Mouse (Mus musculus) heart, embryonic 11.5 days (tissue): ENCODE data around the gene Taok1. TPM values are rescaled to one million over a fixed set of nuclear protein-coding genes. Genes with fewer than 3 reads are reported as not detected.
"Not testable (repeated sequence)": the region's sequence is repeated elsewhere in the genome, so short reads cannot be mapped to it uniquely, and the experiment has no call there.

ENCODE experiments used
- ATAC-seq: fragments of 200-750 bp; cut with Nextera tagmentation; replicated peaks from 2 replicates; pipeline ENCODE4 v1.8.0; 2017; ENCODE audit warnings: moderate library complexity; ENCODE audit not compliant: insufficient number of reproducible peaks, low FRiP score, low TSS enrichment
- H3K27ac ChIP-seq: fragments of 300-500 bp; sonication (generic); 2 replicates; pipeline ENCODE4 v1.5.1; 2014; ENCODE audit warnings: mild to moderate bottlenecking, low read depth, low read length
- H3K27me3 ChIP-seq: fragments of 300-500 bp; sonication (generic); 2 replicates; pipeline ENCODE4 v1.6.1; 2014; ENCODE audit warnings: mild to moderate bottlenecking, low read length, mixed read lengths; ENCODE audit not compliant: control insufficient read depth, insufficient read depth
- H3K36me3 ChIP-seq: fragments of 300-500 bp; sonication (generic); 2 replicates; pipeline ENCODE4 v1.6.1; 2014; ENCODE audit warnings: mild to moderate bottlenecking, low read length, moderate library complexity, mixed read lengths; ENCODE audit not compliant: control insufficient read depth, insufficient read depth
- H3K4me1 ChIP-seq: fragments of 300-500 bp; sonication (generic); 2 replicates; pipeline ENCODE4 v1.6.1; 2014; ENCODE audit warnings: low read length; ENCODE audit not compliant: control insufficient read depth, insufficient read depth
- H3K4me2 ChIP-seq: fragments of 300-500 bp; sonication (generic); 2 replicates; pipeline ENCODE4 v1.6.1; 2014; ENCODE audit warnings: mild to moderate bottlenecking, moderate library complexity
- H3K4me3 ChIP-seq: fragments of 300-500 bp; sonication (generic); 2 replicates; pipeline ENCODE4 v1.5.1; 2014; ENCODE audit warnings: low read depth, low read length
- H3K9ac ChIP-seq: fragments of 300-500 bp; sonication (generic); 2 replicates; pipeline ENCODE4 v1.6.1; 2014; ENCODE audit warnings: mild to moderate bottlenecking, low read depth, low read length, moderate library complexity
- H3K9me3 ChIP-seq: fragments of 300-500 bp; sonication (generic); replicated peaks from 2 replicates; pipeline ENCODE4 v1.6.1; 2016; ENCODE audit warnings: low read length; ENCODE audit not compliant: control insufficient read depth
- WGBS: fragments of 180-500 bp; shearing (Covaris S2); extraction: QIAGEN DNeasy Blood & Tissue Kit; methylation state at CpG from one replicate; pipeline ENCODE4 v1.1.7; 2014; ENCODE audit not compliant: insufficient replicate concordance; 5-methylcytosine and 5-hydroxymethylcytosine counted together
- polyA plus RNA-seq: library from polyadenylated mRNA; unstranded; fragments of >200 nt; fragmentation: Nextera tagmentation; extraction: Ambion mirVana; gene quantifications from 2 replicates; pipeline ENCODE4 v1.2.1, GENCODE M21; 2014

Taok1 gene
- 14.2 and 17.8 TPM in 2 replicates for polyA plus RNA-seq

DNA sequence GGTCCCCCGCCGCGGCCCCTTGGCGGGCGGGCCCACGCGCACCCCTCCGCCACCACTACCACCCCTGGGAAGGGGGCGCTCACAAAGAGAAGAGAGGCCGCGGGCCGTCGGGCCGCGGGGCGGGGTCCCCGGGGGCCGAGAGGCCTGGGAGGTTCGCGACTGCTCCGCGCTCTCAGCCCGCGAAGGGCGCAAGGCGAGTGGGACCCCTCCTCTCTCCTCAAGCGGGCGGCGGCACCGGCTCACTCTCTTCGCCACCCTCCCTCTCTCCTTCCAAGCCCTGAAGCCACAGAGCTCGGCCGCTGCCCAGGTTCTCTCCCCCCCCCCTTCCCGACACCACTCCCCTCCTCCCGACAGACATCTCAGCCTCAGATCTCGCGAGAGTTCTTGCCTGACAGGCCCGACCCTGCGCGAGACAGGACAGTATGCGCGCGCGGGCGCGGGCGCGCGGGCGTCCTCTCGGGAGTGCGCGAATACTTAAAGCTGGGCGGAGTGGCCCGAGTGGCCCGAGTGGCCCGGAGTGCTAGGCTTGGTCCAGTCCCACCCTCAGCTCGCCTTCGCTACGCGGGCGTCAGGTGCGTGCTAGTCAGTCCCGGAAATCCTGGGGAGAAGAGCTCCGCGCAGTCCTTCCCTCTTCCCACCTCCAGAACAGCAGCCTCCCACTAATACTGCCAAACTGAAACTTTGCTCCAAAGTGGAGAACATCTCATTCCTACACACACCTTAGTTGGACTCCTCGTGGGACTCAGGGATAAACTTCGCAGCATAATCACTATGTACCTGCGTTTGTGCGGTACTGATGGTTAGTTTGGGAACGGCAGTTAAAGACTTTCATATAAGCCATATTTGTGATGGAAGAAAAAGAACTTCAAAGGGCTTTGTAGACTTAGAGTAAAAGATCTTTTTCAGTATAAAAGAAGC is at the start of gene Taok1:
TSS of gene Taok1 (minus strand) at position 278 of the 918 bp plus-strand sequence.
- WGBS, result under 1% methylated on average over 62 of the region's 71 CpGs
- peak within 1 kb of the TSS; percentile 98 for H3K9ac ChIP-seq
- no peaks in the 10 kb centered on the region for H3K36me3 ChIP-seq
- H3K27me3 ChIP-seq, result no peaks in the 10 kb centered on the region
- no peaks in the 10 kb centered on the region for H3K9me3 ChIP-seq
- H3K4me3 ChIP-seq, result peak within 1 kb of the TSS; percentile 97
- ATAC-seq, result peak; percentile 95
- peaks cover 3% of the 10 kb centered on the region; the same call in 1 of the 2 replicates for H3K4me1 ChIP-seq
- H3K4me2 ChIP-seq, result peak within 1 kb of the TSS; percentile 89
- peak within 1 kb of the TSS; percentile 96 for H3K27ac ChIP-seq

- not testable (repeated sequence) for H3K27ac ChIP-seq, H3K27me3 ChIP-seq, H3K4me1 ChIP-seq, H3K4me3 ChIP-seq, H3K4me2 ChIP-seq, H3K9ac ChIP-seq, H3K9me3 ChIP-seq, H3K36me3 ChIP-seq, ATAC-seq
- WGBS, result 97% methylated on average over 4 of the region's 4 CpGs
Measured at GRCm38 (mm10) chr11:77653406-77654190, 46.0 kb upstream of the Taok1 start.

DNA sequence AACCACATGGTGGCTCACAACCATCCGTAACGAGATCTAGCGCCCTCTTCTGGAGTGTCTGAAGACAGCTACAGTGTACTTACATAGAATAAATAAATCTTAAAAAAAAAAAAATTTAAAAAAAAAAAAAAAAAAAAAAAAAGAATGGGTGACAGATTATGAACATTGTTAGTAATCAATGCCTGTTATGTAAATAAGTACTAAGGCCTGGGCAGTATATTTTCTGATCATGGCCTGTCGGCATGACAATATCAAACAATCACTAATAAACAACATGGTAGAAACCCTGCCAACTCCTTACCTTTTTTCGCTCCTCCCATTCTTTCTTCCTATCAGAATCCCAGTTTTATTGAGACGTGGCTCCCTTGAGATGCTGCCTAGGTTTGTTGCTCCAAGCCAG is 44.9 kb upstream of the Taok1 start:
- ATAC-seq, result no peak
- no peaks in the 10 kb centered on the region for H3K36me3 ChIP-seq

DNA sequence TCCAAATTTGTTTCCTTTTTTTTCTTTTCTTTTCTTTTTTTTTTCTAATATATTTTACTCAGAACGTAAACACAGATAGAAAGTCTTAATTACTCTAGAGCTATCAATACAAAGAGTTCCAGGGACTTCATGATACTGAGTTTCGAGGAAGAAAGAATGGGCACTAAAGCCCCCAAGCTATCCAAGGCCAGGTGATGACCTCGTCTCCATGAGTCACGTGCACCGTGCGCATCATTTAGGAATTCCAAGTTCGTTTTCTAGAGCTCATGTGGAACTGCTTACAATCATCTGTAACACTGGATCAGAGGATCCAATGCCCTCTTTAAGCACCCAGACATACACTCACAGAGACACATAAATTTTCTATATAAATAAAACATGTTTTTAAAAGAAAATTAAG is 41.3 kb upstream of the Taok1 start:
- no peak overlapping the region for H3K27ac ChIP-seq
- no peak overlapping the region for H3K4me2 ChIP-seq
- ATAC-seq, result no peak
- H3K9me3 ChIP-seq, result no peaks in the 10 kb centered on the region
- 73% methylated on average over 7 of the region's 7 CpGs for WGBS
- H3K4me1 ChIP-seq, result no peaks in the 10 kb centered on the region
- no peak overlapping the region for H3K4me3 ChIP-seq
- no peak overlapping the region for H3K9ac ChIP-seq
- no peaks in the 10 kb centered on the region for H3K36me3 ChIP-seq
- H3K27me3 ChIP-seq, result no peaks in the 10 kb centered on the region

More for the DNA sequence above, 44.9 kb upstream of the Taok1 start:
- Histone ChIP-seq H3K9me3 (no peaks in the 10 kb centered on the region), H3K4me2 (no peak overlapping the region), H3K27ac (no peak overlapping the region), H3K4me3 (no peak overlapping the region), H3K9ac (no peak overlapping the region), H3K27me3 (no peaks in the 10 kb centered on the region), H3K4me1 (no peaks in the 10 kb centered on the region)
- WGBS, result 52% methylated on average over 6 of the region's 6 CpGs

GRCm38 (mm10) chr11:77645481-77645880 is 37.9 kb upstream of the Taok1 start:
- no peak for ATAC-seq
- H3K27me3 ChIP-seq, result no peaks in the 10 kb centered on the region
- no peaks in the 10 kb centered on the region for H3K9me3 ChIP-seq
- H3K27ac ChIP-seq, result no peak overlapping the region
- 74% methylated on average over 4 of the region's 4 CpGs for WGBS
- H3K9ac ChIP-seq, result no peak overlapping the region
- H3K36me3 ChIP-seq, result no peaks in the 10 kb centered on the region
- no peak overlapping the region for H3K4me3 ChIP-seq
- no peaks in the 10 kb centered on the region for H3K4me1 ChIP-seq
- no peak overlapping the region for H3K4me2 ChIP-seq

DNA sequence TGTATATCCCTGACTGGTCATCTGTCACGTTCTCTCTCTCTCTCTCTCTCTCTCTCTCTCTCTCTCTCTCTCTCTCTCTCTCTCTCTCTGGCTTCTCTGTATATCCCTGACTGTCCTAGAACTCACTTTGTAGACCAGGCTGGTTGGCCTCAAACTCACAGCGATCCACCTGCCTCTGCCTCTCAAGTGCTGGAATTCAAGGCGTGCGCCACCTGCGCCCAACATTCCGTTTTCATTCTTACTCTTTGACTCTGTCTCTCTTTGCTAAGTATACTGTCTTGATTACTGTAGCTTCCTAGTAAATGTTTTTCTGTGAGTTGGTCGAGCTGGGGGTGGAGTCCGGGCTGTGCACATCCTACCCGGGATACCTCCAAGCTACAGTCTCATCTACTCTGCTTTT is 33.8 kb upstream of the Taok1 start:
- ATAC-seq, result no peak
- 74% methylated on average over 9 of the region's 9 CpGs for WGBS
- no peak overlapping the region for H3K9ac ChIP-seq
- no peak overlapping the region for H3K4me2 ChIP-seq
- no peaks in the 10 kb centered on the region for H3K36me3 ChIP-seq
- H3K4me1 ChIP-seq, result no peaks in the 10 kb centered on the region
- no peak overlapping the region for H3K4me3 ChIP-seq
- H3K27me3 ChIP-seq, result no peaks in the 10 kb centered on the region
- no peak overlapping the region for H3K27ac ChIP-seq
- H3K9me3 ChIP-seq, result no peaks in the 10 kb centered on the region

GRCm38 (mm10) chr11:77630257-77630670 is 22.6 kb upstream of the Taok1 start:
- peak overlapping the region; percentile 35 for H3K4me3 ChIP-seq
- H3K36me3 ChIP-seq, result no peaks in the 10 kb centered on the region
- ATAC-seq, result no peak
- H3K4me1 ChIP-seq, result peaks cover 6% of the 10 kb centered on the region; the same call in 1 of the 2 replicates
- peak overlapping the region; percentile 72 for H3K4me2 ChIP-seq
- no peak overlapping the region for H3K27ac ChIP-seq
- H3K27me3 ChIP-seq, result no peaks in the 10 kb centered on the region
- WGBS, result 18% methylated on average over 8 of the region's 8 CpGs
- peak overlapping the region; percentile 64; the same call in 1 of the 2 replicates for H3K9ac ChIP-seq
- no peaks in the 10 kb centered on the region for H3K9me3 ChIP-seq

DNA sequence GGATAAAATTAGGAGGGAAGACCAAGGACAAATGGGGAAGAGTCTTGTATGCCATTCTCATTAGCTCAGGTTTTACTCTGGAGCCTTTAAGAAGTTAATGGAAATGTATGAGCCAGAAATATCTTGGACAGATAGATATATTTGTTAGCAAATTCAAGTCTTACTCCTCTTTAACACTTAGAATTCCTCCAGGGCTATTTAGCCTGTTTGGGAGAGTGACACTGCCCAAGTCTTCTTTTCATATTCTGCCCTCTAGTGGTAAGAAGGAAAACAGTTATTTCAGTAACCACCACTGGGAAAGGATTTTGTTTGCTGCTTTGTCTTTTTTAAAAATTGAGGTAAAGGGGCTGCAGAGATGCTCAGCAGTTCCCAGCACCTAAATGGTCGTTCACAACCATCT is 21.9 kb upstream of the Taok1 start:
- H3K27me3 ChIP-seq, result no peaks in the 10 kb centered on the region
- no peaks in the 10 kb centered on the region for H3K36me3 ChIP-seq
- 0% methylated on average over 1 of the region's 1 CpGs for WGBS
- no peaks in the 10 kb centered on the region for H3K9me3 ChIP-seq
- H3K4me2 ChIP-seq, result no peak overlapping the region
- no peak for ATAC-seq
- peaks cover 12% of the 10 kb centered on the region for H3K4me1 ChIP-seq
- H3K4me3 ChIP-seq, result no peak overlapping the region
- no peak overlapping the region for H3K9ac ChIP-seq
- no peak overlapping the region for H3K27ac ChIP-seq
